Mouse (Mus musculus) midbrain, embryonic 11.5 days (tissue): ENCODE data around the gene Neo1. TPM values are rescaled to one million over a fixed set of nuclear protein-coding genes. Genes with fewer than 3 reads are reported as not detected.

Source experiments
- ATAC-seq: fragments of 200-750 bp; cut with Nextera tagmentation; 2 replicates; pipeline ENCODE4 v1.8.0; 2017; ENCODE audit warnings: moderate TSS enrichment, moderate library complexity; ENCODE audit not compliant: low FRiP score
- DNase-seq: peaks from one replicate; pipeline ENCODE4 v3.0.0; 2015; ENCODE audit warnings: low spot score; ENCODE audit errors: missing footprints
- H3K27ac ChIP-seq: fragments of 300-500 bp; sonication (generic); 2 replicates; pipeline ENCODE4 v1.5.1; 2014; ENCODE audit warnings: low read depth, low read length
- H3K27me3 ChIP-seq: fragments of 300-500 bp; sonication (generic); 2 replicates; pipeline ENCODE4 v1.6.1; 2014; ENCODE audit warnings: mild to moderate bottlenecking, low read length, moderate library complexity, mixed read lengths; ENCODE audit not compliant: control insufficient read depth, insufficient read depth
- H3K36me3 ChIP-seq: fragments of 300-500 bp; sonication (generic); 2 replicates; pipeline ENCODE4 v1.6.1; 2014; ENCODE audit warnings: mild to moderate bottlenecking, low read length, moderate library complexity, mixed read lengths; ENCODE audit not compliant: control insufficient read depth, insufficient read depth
- H3K4me1 ChIP-seq: fragments of 300-500 bp; sonication (generic); 2 replicates; pipeline ENCODE4 v1.6.1; 2014; ENCODE audit warnings: low read length; ENCODE audit not compliant: control insufficient read depth, insufficient read depth
- H3K4me2 ChIP-seq: fragments of 300-500 bp; sonication (generic); 2 replicates; pipeline ENCODE4 v1.6.1; 2014; ENCODE audit warnings: mild to moderate bottlenecking, moderate library complexity
- H3K4me3 ChIP-seq: fragments of 300-500 bp; sonication (generic); 2 replicates; pipeline ENCODE4 v1.5.1; 2014; ENCODE audit warnings: low read depth, low read length
- H3K9ac ChIP-seq: fragments of 300-500 bp; sonication (generic); 2 replicates; pipeline ENCODE4 v1.6.1; 2014; ENCODE audit warnings: low read length
- H3K9me3 ChIP-seq: fragments of 300-500 bp; sonication (generic); 2 replicates; pipeline ENCODE4 v1.6.1; 2016; ENCODE audit warnings: low read length; ENCODE audit not compliant: control insufficient read depth
- WGBS: fragments of 180-500 bp; shearing (Covaris S2); extraction: QIAGEN DNeasy Blood & Tissue Kit; methylation state at CpG from one replicate; pipeline ENCODE4 v1.1.7; 2014; 5-methylcytosine and 5-hydroxymethylcytosine counted together
- polyA plus RNA-seq: library from polyadenylated mRNA; unstranded; fragments of >200 nt; fragmentation: Nextera tagmentation; extraction: Ambion mirVana; gene quantifications from 2 replicates; pipeline ENCODE4 v1.2.1, GENCODE M21; 2014

The Neo1 gene
- polyA plus RNA-seq, 1 experiment from 2014 or later: 39.6 TPM

DNA sequence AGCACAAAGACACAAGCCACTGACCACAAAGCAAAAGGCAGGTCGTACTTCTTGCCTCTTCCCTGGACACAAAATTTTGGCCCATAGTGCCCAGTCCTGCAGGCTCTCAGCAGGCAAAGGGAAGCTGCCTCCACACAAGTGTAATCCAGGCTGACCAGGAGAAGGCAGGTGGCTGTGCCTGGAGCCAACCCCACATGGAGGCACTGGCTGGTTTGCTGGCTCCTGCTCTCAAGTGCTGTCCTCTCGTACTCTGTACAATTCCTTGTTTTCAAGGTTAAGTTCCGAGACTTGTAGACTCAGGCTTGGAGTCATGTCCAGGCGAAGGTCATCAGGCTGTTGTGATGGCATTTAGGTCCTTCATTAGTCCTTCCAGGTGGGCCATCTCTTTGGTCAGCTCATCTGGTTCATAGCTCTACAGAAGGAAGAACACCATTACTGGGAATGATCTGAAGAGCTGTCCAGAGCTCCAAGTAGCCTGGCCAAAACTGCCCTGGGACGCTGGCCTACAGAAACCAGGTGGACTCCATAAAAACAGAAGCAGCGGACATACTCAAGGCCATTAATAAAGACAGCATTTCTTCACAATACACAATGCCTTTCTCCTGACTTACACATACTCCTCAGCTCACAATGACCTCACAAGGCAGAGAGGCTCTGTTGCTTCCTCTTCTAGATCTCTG is 159.2 kb downstream of the Neo1 start:
- peak; percentile 23 for DNase-seq
- H3K4me3 ChIP-seq: no peak overlapping the region
- 91% methylated on average over 6 of the region's 6 CpGs for WGBS
- H3K27ac ChIP-seq: no peak overlapping the region
- peaks cover 3% of the 10 kb centered on the region; the same call in 1 of the 2 replicates for H3K36me3 ChIP-seq
- no peaks in the 10 kb centered on the region for H3K9me3 ChIP-seq
- H3K4me2 ChIP-seq: no peak overlapping the region
- no peaks in the 10 kb centered on the region for H3K4me1 ChIP-seq
- no peak overlapping the region for H3K9ac ChIP-seq
- H3K27me3 ChIP-seq: no peaks in the 10 kb centered on the region
- ATAC-seq: no peak

DNA sequence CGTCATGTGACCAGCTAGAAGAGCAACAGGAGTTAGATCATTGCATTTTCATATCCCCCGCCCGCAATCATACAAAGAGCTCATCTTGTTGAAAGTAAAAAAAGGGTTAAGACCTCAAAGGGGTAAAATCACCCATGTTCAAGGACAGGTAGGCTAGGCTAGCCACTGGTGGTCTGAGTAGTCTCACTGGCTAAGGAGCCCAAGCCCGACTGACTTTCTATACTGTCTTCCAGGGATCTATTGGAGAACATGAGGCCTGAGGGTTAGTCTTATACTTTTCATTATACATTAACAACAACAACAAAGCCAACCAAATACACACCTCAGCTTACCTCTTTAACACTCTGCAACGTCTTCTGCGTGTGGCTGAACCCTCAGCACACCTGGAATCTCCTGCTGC is 160.8 kb downstream of the Neo1 start:
- peak; percentile 65 for DNase-seq
- Histone ChIP-seq H3K4me2 (no peak overlapping the region), H3K9ac (no peak overlapping the region), H3K4me3 (no peak overlapping the region), H3K4me1 (no peaks in the 10 kb centered on the region), H3K27me3 (no peaks in the 10 kb centered on the region), H3K9me3 (no peaks in the 10 kb centered on the region), H3K36me3 (peaks cover 3% of the 10 kb centered on the region; the same call in 1 of the 2 replicates), H3K27ac (no peak overlapping the region)
- WGBS: 91% methylated on average over 6 of the region's 6 CpGs
- no peak for ATAC-seq

DNA sequence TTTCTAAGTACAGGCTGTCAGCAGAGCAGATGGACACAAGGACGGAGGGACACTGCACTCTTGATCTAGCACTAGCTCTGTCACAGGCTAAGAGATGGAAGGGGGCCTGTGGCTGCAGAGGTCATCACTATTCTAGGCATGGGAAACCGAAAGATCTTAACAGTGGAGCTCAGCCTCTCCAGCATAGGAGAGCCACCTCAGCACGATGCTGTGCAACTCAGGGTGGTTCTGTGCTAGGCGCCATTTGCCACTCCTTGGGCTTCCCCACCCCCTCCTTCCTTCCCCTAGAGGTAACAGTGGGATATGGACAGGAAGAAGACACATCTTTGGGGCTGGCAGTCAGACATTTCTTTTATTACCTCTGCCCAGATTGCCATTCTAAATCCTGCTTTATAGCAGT is 161.9 kb downstream of the Neo1 start:
- WGBS: 81% methylated on average over 4 of the region's 4 CpGs
- peaks cover 3% of the 10 kb centered on the region; the same call in 1 of the 2 replicates for H3K36me3 ChIP-seq

DNA sequence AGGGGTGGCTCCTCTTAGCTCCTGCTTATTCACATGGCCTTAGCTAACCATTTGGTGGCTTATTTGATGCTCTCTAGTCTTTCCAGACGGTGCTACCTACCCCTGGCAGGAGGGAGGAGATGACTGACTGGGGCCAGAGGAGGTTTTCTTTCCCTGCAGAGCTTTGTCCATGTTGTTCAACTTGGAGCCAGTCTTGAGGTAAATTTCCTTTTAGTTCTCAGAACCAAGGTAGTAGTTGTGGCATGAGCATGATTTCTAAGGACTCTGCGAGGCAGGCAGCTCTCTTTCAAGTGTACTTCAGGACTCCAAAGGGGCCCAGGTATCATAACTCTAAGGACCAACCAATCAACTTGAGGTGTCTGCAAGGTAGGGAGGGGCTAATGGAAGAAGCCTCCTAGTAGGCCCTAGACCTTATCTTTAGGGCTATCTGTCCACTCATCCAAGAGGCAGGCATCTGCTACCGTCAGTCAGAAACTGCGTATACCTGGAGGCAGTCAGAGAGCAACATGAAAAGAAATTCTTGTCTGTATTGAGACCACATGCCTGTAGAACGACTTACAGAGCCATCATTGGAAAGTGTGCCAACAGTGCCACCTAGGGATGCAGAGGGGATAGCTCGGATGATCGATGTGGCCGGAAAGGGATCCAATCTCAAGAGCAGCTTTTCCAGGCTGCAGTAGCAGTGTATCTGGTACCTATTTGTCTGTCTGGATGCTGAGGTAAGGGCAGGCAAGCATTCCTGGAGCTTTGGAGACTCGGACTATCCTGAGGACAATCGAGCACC is 162.5 kb downstream of the Neo1 start:
- Histone ChIP-seq H3K36me3 (peaks cover 3% of the 10 kb centered on the region; the same call in 1 of the 2 replicates), H3K4me3 (no peak overlapping the region), H3K9me3 (no peaks in the 10 kb centered on the region), H3K9ac (no peak overlapping the region), H3K4me2 (no peak overlapping the region), H3K27ac (no peak overlapping the region), H3K4me1 (no peaks in the 10 kb centered on the region), H3K27me3 (no peaks in the 10 kb centered on the region)
- DNase-seq: peak; percentile 92
- ATAC-seq: no peak
- 51% methylated on average over 10 of the region's 10 CpGs for WGBS

More for the DNA sequence above, 161.9 kb downstream of the Neo1 start:
- peak; percentile 77 for DNase-seq
- Histone ChIP-seq H3K27me3 (no peaks in the 10 kb centered on the region), H3K4me2 (no peak overlapping the region), H3K9ac (no peak overlapping the region), H3K27ac (no peak overlapping the region), H3K4me1 (no peaks in the 10 kb centered on the region), H3K4me3 (no peak overlapping the region), H3K9me3 (no peaks in the 10 kb centered on the region)
- no peak for ATAC-seq

DNA sequence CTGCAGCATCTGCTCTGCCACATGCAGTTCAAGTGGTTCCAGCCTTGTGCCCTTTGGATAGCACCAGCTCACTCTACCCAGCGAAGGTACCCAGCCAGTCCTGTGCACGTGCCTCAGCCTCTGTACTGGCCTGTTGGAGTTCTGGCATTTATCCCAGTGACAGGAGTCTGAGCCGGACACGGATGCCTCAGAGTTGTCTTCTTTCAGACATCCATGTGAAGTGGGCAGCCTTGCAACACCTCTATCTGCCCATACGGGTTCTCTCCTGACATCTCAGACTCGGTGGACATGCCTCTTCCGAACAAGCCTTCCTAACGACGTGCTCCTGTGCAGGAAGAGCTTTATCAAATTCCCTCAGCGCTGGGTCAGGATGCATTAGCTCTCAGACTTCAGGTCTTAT is 165.1 kb downstream of the Neo1 start:
- no peaks in the 10 kb centered on the region for H3K4me1 ChIP-seq
- H3K36me3 ChIP-seq: no peaks in the 10 kb centered on the region; the same call in 1 of the 2 replicates
- H3K27me3 ChIP-seq: no peaks in the 10 kb centered on the region

DNA sequence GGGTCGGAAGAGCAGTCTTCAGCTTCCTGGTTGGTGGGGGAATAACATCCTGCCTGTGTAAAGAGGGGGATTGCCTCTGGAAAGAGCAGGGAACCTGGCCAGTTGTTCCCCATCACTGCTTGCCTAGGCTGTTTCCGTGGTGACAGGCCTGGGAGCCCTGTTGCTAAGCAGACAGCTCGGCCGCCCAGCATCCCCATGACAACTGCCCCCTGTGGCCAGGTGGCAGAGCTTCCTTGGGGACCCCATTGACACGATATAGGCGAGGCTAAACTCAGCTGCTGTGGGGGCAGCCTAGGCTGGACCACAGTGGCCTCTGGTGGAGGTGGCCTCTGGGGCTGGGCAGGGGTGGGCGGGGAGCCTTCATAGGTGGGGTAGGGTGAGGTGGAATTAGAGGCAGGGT is 172.4 kb downstream of the Neo1 start:
- H3K36me3 ChIP-seq: no peaks in the 10 kb centered on the region
- peak; percentile 83 for DNase-seq
- H3K4me3 ChIP-seq: no peak overlapping the region
- H3K4me1 ChIP-seq: peaks cover 12% of the 10 kb centered on the region
- H3K27ac ChIP-seq: no peak overlapping the region; the same call in 1 of the 2 replicates
- no peak overlapping the region for H3K4me2 ChIP-seq
- ATAC-seq: peak; percentile 73
- H3K27me3 ChIP-seq: no peaks in the 10 kb centered on the region
- H3K9ac ChIP-seq: no peak overlapping the region
- H3K9me3 ChIP-seq: no peaks in the 10 kb centered on the region
- 15% methylated on average over 7 of the region's 7 CpGs for WGBS

More for the DNA sequence above, 165.1 kb downstream of the Neo1 start:
- 91% methylated on average over 10 of the region's 10 CpGs for WGBS
- Histone ChIP-seq H3K27ac (no peak overlapping the region), H3K4me3 (no peak overlapping the region), H3K9me3 (no peaks in the 10 kb centered on the region), H3K4me2 (no peak overlapping the region), H3K9ac (no peak overlapping the region)
- DNase-seq (peak; percentile 67), ATAC-seq (no peak)

DNA sequence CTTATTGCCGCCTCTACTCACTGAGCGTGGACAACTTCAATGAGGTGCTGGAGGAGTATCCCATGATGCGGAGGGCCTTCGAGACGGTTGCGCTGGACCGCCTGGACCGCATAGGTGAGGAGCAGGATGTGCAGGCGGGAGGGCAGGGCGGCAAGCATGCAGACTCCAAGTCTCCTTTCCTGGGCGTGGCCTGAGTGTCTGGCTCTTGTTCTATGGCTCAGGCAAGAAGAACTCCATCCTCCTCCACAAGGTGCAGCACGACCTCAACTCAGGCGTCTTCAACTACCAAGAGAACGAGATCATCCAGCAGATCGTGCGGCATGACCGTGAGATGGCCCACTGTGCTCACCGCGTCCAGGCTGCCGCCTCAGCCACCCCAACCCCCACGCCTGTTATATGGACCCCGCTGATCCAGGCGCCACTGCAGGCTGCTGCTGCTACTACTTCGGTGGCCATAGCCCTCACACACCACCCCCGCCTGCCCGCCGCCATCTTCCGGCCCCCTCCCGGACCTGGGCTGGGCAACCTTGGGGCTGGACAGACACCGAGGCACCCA is 177.1 kb downstream of the Neo1 start:
- ATAC-seq: no peak
- H3K36me3 ChIP-seq: no peaks in the 10 kb centered on the region
- peak; percentile 82 for DNase-seq
- 0 out of 2 replicates have a peak overlapping the region, but pooled peaks have one; percentile 5 for H3K4me3 ChIP-seq
- 32% methylated on average over 30 of the region's 30 CpGs for WGBS
- H3K9me3 ChIP-seq: no peaks in the 10 kb centered on the region
- H3K4me1 ChIP-seq: peaks cover 12% of the 10 kb centered on the region
- no peak overlapping the region for H3K27ac ChIP-seq
- peak overlapping the region; percentile 36 for H3K4me2 ChIP-seq
- no peak overlapping the region; the same call in 1 of the 2 replicates for H3K9ac ChIP-seq
- no peaks in the 10 kb centered on the region for H3K27me3 ChIP-seq

DNA sequence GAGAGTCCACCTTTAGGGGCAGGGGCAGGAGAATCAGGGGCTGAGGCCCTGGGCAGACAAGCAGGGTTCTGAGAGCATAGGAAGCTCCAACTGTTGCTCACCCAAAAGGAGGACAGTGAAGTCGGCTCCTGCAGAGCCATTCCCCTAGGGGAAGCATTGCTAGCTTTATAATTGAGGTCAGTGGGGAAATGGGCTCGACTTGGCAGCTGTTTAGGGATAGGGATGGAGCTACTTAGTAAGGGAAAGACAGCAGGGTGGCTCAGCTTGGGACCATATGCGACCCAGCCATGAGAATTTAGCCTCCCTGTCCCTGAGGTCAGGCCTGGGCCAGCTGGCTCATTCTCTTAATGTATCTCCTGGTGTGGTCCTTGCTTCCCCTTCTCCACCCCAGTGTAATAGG is 181.3 kb downstream of the Neo1 start:
- no peak overlapping the region for H3K27ac ChIP-seq
- H3K27me3 ChIP-seq: no peaks in the 10 kb centered on the region
- peaks cover 8% of the 10 kb centered on the region; the same call in 1 of the 2 replicates for H3K4me1 ChIP-seq

More for the DNA sequence above, 181.3 kb downstream of the Neo1 start:
- Histone ChIP-seq H3K9ac (no peak overlapping the region), H3K4me3 (no peak overlapping the region), H3K36me3 (no peaks in the 10 kb centered on the region), H3K4me2 (no peak overlapping the region), H3K9me3 (no peaks in the 10 kb centered on the region)
- ATAC-seq (no peak), DNase-seq (no peak)
- 48% methylated on average over 3 of the region's 3 CpGs for WGBS
